In genomic region chr11:96461766-96462165, GRCm38 (mm10) we compare ENCODE assay signal across 16 mouse cellular contexts. TPM values are rescaled to one million over a fixed set of nuclear protein-coding genes. Genes with fewer than 3 reads are reported as not detected.
A peak's percentile ranks its signal among the peaks of the same experiment; 100 is the strongest.
DNase-seq lines count a peak whose midpoint lies in the region; ATAC-seq lines count a peak whose summit lies in the region.
"Had no signal": no experiment of that assay in that cellular context is flagged by ENCODE, and none has a peak within 500 bp of the region (broad histone marks: within the 10 kb centered on the region; RNA-seq: fewer than 3 reads in every experiment).

No protein-coding gene starts in this region.

- peak overlapping the region; percentile 28 for H3K4me2 ChIP-seq in hindbrain, embryonic 13.5 days
- peak overlapping the region; percentile 15 for H3K4me2 ChIP-seq in midbrain, embryonic 15.5 days
- H3K4me2 ChIP-seq: liver, embryonic 11.5 days had no signal

- DNase-seq in heart, adult 11 months, result peak; percentile 64
- no peak for DNase-seq in heart, adult 18-20 months
- DNase-seq in forebrain, embryonic 10.5 days (ENCODE audit: extremely low spot score, low spot score), result no peak
- no peak for DNase-seq in spleen, postnatal 14 days (ENCODE audit: low spot score in 2 of 2)
- DNase-seq in lung, postnatal 4 days, result no peak
- DNase-seq: cerebellum, postnatal 25 days; gastrocnemius, postnatal 25 days; heart, postnatal 14 days; kidney, adult 11 months; thymus, adult 18-20 months had no signal

- H3K27me3 ChIP-seq in forebrain, embryonic 10.5 days (ENCODE audit: poor library complexity, severe bottlenecking), result peaks cover 52% of the 10 kb centered on the region
- H3K27me3 ChIP-seq in hindbrain, embryonic 13.5 days, result peaks cover 12% of the 10 kb centered on the region; the same call in 1 of the 2 replicates
- H3K27me3 ChIP-seq in midbrain, embryonic 15.5 days (replicated peaks), result no peaks in the 10 kb centered on the region

- H3K9ac ChIP-seq in hindbrain, embryonic 13.5 days, result no peak overlapping the region
- H3K9ac ChIP-seq in midbrain, embryonic 15.5 days, result no peak overlapping the region

- H3K36me3 ChIP-seq in forebrain, embryonic 10.5 days (replicated peaks), result no peaks in the 10 kb centered on the region
- H3K36me3 ChIP-seq in hindbrain, embryonic 13.5 days, result no peaks in the 10 kb centered on the region
- no peaks in the 10 kb centered on the region for H3K36me3 ChIP-seq in midbrain, embryonic 15.5 days (replicated peaks)

- ATAC-seq in hindbrain, embryonic 13.5 days (ENCODE audit: low FRiP score), result peak; percentile 66
- peak; percentile 55 for ATAC-seq in midbrain, embryonic 15.5 days (replicated peaks)
- no peak for ATAC-seq in CD4-positive, CD25-positive, alpha-beta regulatory T cell, adult 4 months

- H3K4me1 ChIP-seq in forebrain, embryonic 10.5 days, result peaks cover 75% of the 10 kb centered on the region
- H3K4me1 ChIP-seq in hindbrain, embryonic 13.5 days (replicated peaks), result peaks cover 58% of the 10 kb centered on the region
- H3K4me1 ChIP-seq in midbrain, embryonic 15.5 days, result peaks cover 60% of the 10 kb centered on the region

- WGBS in forebrain, embryonic 10.5 days, result 68% methylated on average over 4 of the region's 4 CpGs
- 39% methylated on average over 4 of the region's 4 CpGs for WGBS in hindbrain, embryonic 13.5 days
- WGBS in midbrain, embryonic 15.5 days, result 27% methylated on average over 4 of the region's 4 CpGs

- no peaks in the 10 kb centered on the region for H3K9me3 ChIP-seq in forebrain, embryonic 10.5 days
- H3K9me3 ChIP-seq in hindbrain, embryonic 13.5 days, result no peaks in the 10 kb centered on the region
- H3K9me3 ChIP-seq in midbrain, embryonic 15.5 days, result no peaks in the 10 kb centered on the region

- no peak overlapping the region; the same call in 1 of the 2 replicates for H3K4me3 ChIP-seq in forebrain, embryonic 10.5 days
- H3K4me3 ChIP-seq in hindbrain, embryonic 13.5 days, result no peak overlapping the region
- H3K4me3 ChIP-seq in midbrain, embryonic 15.5 days, result no peak overlapping the region
- H3K4me3 ChIP-seq: myocyte had no signal

- peak overlapping the region; percentile 72 for H3K27ac ChIP-seq in forebrain, embryonic 10.5 days
- H3K27ac ChIP-seq in hindbrain, embryonic 13.5 days, result peak overlapping the region; percentile 92
- peak overlapping the region; percentile 89 for H3K27ac ChIP-seq in midbrain, embryonic 15.5 days
- H3K27ac ChIP-seq: macrophage had no signal

RNA-seq across cellular contexts. Expression of gene Skap1, which starts 2.6 kb away (rescaled TPM):
- total RNA-seq in heart, adult 18-20 months (2021), result 1 to 10 TPM in 1 of 2 experiments, not detected in 1; 2.3 TPM
- polyA plus RNA-seq in forebrain, embryonic 10.5 days (2016; fragmentation: Nextera tagmentation; extraction: Ambion mirVana), result 1.7 and 2.2 TPM in 2 replicates
- polyA plus RNA-seq in hindbrain, embryonic 13.5 days (2015; fragmentation: Nextera tagmentation; extraction: Ambion mirVana), result 6.3 and 6.9 TPM in 2 replicates
- 3.0 and 3.8 TPM in 2 replicates for polyA plus RNA-seq in midbrain, embryonic 15.5 days (2015; fragmentation: Nextera tagmentation; extraction: Ambion mirVana)
- polyA plus RNA-seq in CD4-positive, CD25-positive, alpha-beta regulatory T cell, adult 4 months (2017; shearing (Covaris generic)), result 100 to 1,000 TPM; 652 to 757 TPM

Comparison
In these comparisons a context has a peak if more than half of its experiments do, and no peak if none do; other contexts are left out.
1. RNA of gene Skap1, which starts 2.6 kb away (polyA plus RNA-seq): 652 to 757 TPM in CD4-positive, CD25-positive, alpha-beta regulatory T cell, adult 4 months; 6.3 to 6.9 TPM in hindbrain, embryonic 13.5 days, 3.0 to 3.8 TPM in midbrain, embryonic 15.5 days and 1.7 to 2.2 TPM in forebrain, embryonic 10.5 days; every median in the first group is over 10 times any median in the second.
2. Peak in every context shown above with its lines, with median percentiles within 50 percentile points of each other: H3K27ac ChIP-seq.